Mouse (Mus musculus): ENCODE results near the gene Abtb2. TPM values are rescaled to one million over a fixed set of nuclear protein-coding genes. Genes with fewer than 3 reads are reported as not detected.

Gene Abtb2
- polyA plus RNA-seq, 1 experiment = 4.2 TPM

DNA sequence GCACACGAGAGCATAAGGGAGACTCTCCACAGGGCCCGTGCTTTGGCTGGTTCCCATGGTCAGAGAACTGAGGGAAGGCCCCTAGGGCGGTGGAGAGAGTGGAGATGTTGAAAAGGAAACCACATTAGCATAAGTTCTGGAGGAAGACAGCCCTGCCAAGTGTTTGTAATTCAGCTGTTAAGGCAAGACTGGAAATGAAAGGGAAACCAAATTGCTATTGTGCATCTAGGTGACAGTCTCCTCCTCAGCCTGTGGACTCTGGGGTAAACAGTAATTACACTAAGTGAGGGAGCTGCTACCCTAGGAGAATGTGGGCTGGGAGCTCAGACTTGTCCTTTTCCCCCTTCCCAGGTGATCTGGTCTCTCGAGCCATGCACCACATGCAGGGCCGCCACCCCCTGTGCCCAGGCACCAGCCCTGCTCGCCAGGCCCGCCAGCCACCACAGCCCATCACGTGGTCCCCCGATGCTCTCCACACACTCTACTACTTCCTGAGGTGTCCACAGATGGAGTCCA, 116.9 kb downstream of the Abtb2 start:
- H3K27ac ChIP-seq (ENCODE audit: control insufficient read depth, insufficient read depth, low read depth, low read length, poor library complexity) = peak overlapping the region; percentile 42
- H3K4me1 ChIP-seq (ENCODE audit: control insufficient read depth, insufficient read depth, low read length) = peaks cover 4% of the 10 kb centered on the region; the same call in 1 of the 2 replicates
- WGBS = 8% methylated on average over 9 of the region's 9 CpGs
- TF ChIP-seq POLR2A (IDR thresholded peaks at IDR 0.05; ENCODE audit: borderline replicate concordance, control insufficient read depth, low read depth, low read length) (no peak), CTCF (IDR thresholded peaks at IDR 0.05; ENCODE audit: control insufficient read depth, insufficient read depth, low read length) (no peak)
- peak overlapping the region; percentile 25 for H3K4me3 ChIP-seq (replicated peaks; ENCODE audit: control insufficient read depth, low read depth, low read length)

DNA sequence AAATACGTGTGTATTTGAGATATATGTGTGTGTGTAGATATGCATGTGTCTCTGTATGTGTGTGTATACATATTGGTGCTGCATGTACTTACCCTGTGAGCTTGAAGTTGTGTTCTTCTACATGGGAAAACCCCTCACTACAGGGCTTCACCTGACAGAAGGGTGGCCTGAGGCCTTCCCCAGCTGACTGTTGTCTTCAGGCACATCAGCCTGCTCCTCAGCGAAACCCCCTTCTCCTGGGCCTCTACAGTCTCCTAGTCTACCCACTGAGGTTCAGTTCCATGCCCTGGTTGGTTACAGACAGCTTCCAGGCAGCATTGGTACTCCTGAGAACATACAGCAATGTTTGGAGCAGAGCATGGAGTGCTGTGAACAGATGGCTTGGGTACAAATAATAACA, 118.3 kb downstream of the Abtb2 start:
- peaks cover 4% of the 10 kb centered on the region; the same call in 1 of the 2 replicates for H3K4me1 ChIP-seq (ENCODE audit: control insufficient read depth, insufficient read depth, low read length)
- 87% methylated on average over 2 of the region's 2 CpGs for WGBS
- TF ChIP-seq POLR2A (IDR thresholded peaks at IDR 0.05; ENCODE audit: borderline replicate concordance, control insufficient read depth, low read depth, low read length) (no peak), CTCF (IDR thresholded peaks at IDR 0.05; ENCODE audit: control insufficient read depth, insufficient read depth, low read length) (no peak)

DNA sequence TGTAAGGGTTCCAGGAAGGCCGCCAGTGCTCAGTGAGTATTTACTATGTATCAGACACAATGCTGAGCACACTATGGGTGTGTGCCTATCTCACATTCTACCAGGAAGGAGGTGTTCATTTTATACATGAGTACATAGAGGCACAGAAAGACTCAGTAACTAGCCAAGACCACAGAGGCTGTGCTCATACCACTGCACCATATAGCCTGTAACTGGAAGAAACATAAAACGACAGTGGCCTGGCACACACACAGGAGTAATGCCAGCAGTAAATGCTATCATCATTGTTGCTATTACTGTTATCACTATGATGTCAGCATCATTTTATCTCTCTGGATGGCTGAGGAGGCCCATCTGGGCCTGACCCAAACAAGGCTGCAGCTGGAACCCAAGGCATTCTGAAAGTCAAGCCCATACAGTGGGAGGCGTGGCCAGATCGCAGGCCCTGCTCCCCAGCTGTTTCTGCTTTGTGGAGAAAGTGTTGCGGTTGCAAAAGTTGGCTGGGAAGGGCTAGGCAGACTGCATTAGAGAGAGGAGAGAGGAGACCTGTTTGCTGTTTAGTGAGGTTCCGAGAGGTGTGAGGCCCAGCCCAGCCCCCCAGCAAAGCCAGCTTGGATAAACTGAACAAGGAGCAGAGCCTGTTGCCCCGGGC, 118.9 kb downstream of the Abtb2 start:
- no peak for TF ChIP-seq POLR2A (IDR thresholded peaks at IDR 0.05; ENCODE audit: borderline replicate concordance, control insufficient read depth, low read depth, low read length)
- no peak for TF ChIP-seq CTCF (IDR thresholded peaks at IDR 0.05; ENCODE audit: control insufficient read depth, insufficient read depth, low read length)
- Histone ChIP-seq H3K4me1 (ENCODE audit: control insufficient read depth, insufficient read depth, low read length) (peaks cover 4% of the 10 kb centered on the region; the same call in 1 of the 2 replicates), H3K4me3 (replicated peaks; ENCODE audit: control insufficient read depth, low read depth, low read length) (no peak overlapping the region), H3K27ac (ENCODE audit: control insufficient read depth, insufficient read depth, low read depth, low read length, poor library complexity) (no peak overlapping the region)
- WGBS = 31% methylated on average over 7 of the region's 7 CpGs

More for the DNA sequence above, 118.3 kb downstream of the Abtb2 start:
- Histone ChIP-seq H3K4me3 (replicated peaks; ENCODE audit: control insufficient read depth, low read depth, low read length) (no peak overlapping the region), H3K27ac (ENCODE audit: control insufficient read depth, insufficient read depth, low read depth, low read length, poor library complexity) (no peak overlapping the region)

DNA sequence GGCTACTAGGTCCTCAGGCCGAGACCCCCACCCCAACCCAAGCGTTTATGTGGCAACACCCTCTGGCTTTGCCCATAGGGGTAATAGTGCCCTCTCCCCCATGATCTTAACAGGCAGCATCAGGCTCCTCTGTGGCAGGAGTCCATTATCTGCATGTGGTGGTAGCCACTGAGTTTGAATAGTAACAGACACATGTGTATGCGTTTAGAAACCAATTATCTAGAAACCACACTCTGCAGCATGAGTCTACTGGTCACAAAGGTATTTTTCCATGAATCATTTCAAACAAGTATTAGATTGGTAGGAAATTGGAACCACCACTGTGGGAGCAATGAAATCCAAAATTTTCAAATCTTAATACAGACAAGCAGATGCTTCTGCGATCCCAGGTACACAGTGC, 119.5 kb downstream of the Abtb2 start:
- TF ChIP-seq CTCF (IDR thresholded peaks at IDR 0.05; ENCODE audit: control insufficient read depth, insufficient read depth, low read length) (no peak), POLR2A (IDR thresholded peaks at IDR 0.05; ENCODE audit: borderline replicate concordance, control insufficient read depth, low read depth, low read length) (no peak)
- WGBS = 60% methylated on average over 4 of the region's 4 CpGs
- no peak overlapping the region for H3K27ac ChIP-seq (ENCODE audit: control insufficient read depth, insufficient read depth, low read depth, low read length, poor library complexity)
- no peak overlapping the region for H3K4me3 ChIP-seq (replicated peaks; ENCODE audit: control insufficient read depth, low read depth, low read length)
- H3K4me1 ChIP-seq (ENCODE audit: control insufficient read depth, insufficient read depth, low read length) = peaks cover 4% of the 10 kb centered on the region; the same call in 1 of the 2 replicates

DNA sequence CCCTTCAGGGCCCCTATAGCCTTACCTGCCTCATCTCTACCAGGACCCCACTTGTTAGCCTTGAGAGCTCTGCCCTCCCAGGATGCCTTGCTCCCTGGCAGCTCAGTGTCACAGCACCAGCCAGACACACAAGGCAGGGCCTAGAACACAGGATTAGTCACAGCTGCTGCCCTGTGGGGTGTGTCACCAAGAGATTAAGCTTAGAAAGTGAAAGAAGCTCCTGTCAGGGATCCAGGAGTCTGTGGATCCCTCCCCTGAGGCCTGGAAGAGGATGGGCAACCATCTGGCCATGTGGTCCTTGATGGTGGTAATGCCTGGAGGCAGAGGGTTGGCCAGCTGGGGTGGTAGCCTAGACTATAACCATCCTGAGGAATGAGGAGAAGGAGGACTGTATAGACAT, 121.0 kb downstream of the Abtb2 start:
- TF ChIP-seq CTCF (IDR thresholded peaks at IDR 0.05; ENCODE audit: control insufficient read depth, insufficient read depth, low read length) = no peak
- no peak for TF ChIP-seq POLR2A (IDR thresholded peaks at IDR 0.05; ENCODE audit: borderline replicate concordance, control insufficient read depth, low read depth, low read length)
- Histone ChIP-seq H3K4me1 (ENCODE audit: control insufficient read depth, insufficient read depth, low read length) (peaks cover 2% of the 10 kb centered on the region; the same call in 1 of the 2 replicates), H3K4me3 (replicated peaks; ENCODE audit: control insufficient read depth, low read depth, low read length) (no peak overlapping the region), H3K27ac (ENCODE audit: control insufficient read depth, insufficient read depth, low read depth, low read length, poor library complexity) (no peak overlapping the region)

DNA sequence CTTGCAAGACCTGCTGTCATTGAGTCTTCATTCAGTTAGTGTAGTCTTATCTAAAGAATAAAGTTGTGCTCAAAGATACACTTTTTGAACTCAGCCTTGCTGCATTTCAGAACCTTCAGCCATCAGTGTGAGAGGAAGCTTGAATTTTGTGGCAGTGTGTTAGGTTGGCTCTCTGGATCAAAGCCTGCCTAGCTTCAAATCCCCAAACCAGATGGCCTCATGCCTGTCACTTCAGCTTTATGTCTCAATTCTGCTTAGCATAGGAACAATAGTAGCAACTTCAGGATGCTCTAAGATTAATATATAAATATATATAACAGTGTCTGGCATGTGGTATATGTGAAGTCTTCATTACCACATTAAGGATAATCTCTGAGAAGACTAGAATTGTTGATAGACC, 121.8 kb downstream of the Abtb2 start:
- H3K4me1 ChIP-seq (ENCODE audit: control insufficient read depth, insufficient read depth, low read length) = peaks cover 2% of the 10 kb centered on the region; the same call in 1 of the 2 replicates
- TF ChIP-seq POLR2A (IDR thresholded peaks at IDR 0.05; ENCODE audit: borderline replicate concordance, control insufficient read depth, low read depth, low read length) = no peak
- TF ChIP-seq CTCF (IDR thresholded peaks at IDR 0.05; ENCODE audit: control insufficient read depth, insufficient read depth, low read length) = no peak
- no peak overlapping the region for H3K4me3 ChIP-seq (replicated peaks; ENCODE audit: control insufficient read depth, low read depth, low read length)
- H3K27ac ChIP-seq (ENCODE audit: control insufficient read depth, insufficient read depth, low read depth, low read length, poor library complexity) = no peak overlapping the region

DNA sequence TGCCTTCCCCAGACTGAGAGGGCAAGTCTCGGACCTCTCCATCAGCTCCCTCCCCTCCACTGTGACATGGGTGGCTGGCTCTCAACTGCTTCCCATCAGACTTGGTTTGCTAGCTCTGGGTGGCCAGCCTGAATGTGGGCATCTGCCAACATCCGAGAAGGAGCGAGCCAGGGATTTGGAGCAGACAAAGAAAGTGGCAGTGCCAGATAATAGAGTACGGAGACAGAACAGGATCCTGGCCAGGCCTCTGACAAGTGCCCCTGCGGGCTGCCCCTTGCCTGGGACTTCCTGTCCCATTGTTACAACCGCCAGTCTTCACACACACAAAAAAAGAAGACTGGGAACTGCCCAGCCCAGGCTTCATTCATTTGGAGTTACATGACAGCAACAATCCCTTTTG, 124.3 kb downstream of the Abtb2 start:
- no peak for TF ChIP-seq POLR2A (IDR thresholded peaks at IDR 0.05; ENCODE audit: borderline replicate concordance, control insufficient read depth, low read depth, low read length)
- TF ChIP-seq CTCF (IDR thresholded peaks at IDR 0.05; ENCODE audit: control insufficient read depth, insufficient read depth, low read length) = no peak
- no peak overlapping the region for H3K27ac ChIP-seq (ENCODE audit: control insufficient read depth, insufficient read depth, low read depth, low read length, poor library complexity)
- 41% methylated on average over 6 of the region's 6 CpGs for WGBS
- no peak overlapping the region for H3K4me3 ChIP-seq (replicated peaks; ENCODE audit: control insufficient read depth, low read depth, low read length)
- no peaks in the 10 kb centered on the region; the same call in 1 of the 2 replicates for H3K4me1 ChIP-seq (ENCODE audit: control insufficient read depth, insufficient read depth, low read length)

DNA sequence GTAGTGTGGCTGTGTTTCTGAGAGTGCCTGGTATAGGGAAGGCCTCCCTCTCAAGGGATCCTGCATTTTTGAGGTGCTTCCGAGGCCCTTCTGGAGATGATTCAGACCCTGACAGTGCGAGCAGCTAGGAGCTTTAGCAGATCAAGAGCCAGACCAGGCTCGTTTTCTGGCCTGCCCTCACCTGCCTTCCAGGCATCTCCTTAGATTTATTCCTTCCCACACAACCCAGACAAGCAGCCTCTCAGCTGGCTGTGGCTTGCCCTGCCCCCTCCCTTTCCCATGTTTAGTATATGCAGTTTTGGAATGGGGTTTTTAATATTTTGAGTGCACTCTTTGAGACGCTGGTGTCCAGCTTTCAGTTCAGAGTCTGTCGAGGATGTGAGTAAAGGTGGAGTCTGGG, 124.7 kb downstream of the Abtb2 start:
- Histone ChIP-seq H3K4me1 (ENCODE audit: control insufficient read depth, insufficient read depth, low read length) (no peaks in the 10 kb centered on the region; the same call in 1 of the 2 replicates), H3K27ac (ENCODE audit: control insufficient read depth, insufficient read depth, low read depth, low read length, poor library complexity) (no peak overlapping the region), H3K4me3 (replicated peaks; ENCODE audit: control insufficient read depth, low read depth, low read length) (no peak overlapping the region)
- no peak for TF ChIP-seq POLR2A (IDR thresholded peaks at IDR 0.05; ENCODE audit: borderline replicate concordance, control insufficient read depth, low read depth, low read length)
- TF ChIP-seq CTCF (IDR thresholded peaks at IDR 0.05; ENCODE audit: control insufficient read depth, insufficient read depth, low read length) = no peak
- WGBS = 74% methylated on average over 5 of the region's 5 CpGs

Data from bone marrow, adult 2 months (tissue).